ENCODE assay signal across 34 mouse cellular contexts in genomic region chr4:123160571-123160970, GRCm38 (mm10). TPM values are rescaled to one million over a fixed set of nuclear protein-coding genes. Genes with fewer than 3 reads are reported as not detected.
"Had no signal": no experiment of that assay in that cellular context is flagged by ENCODE, and none has a peak within 500 bp of the region (broad histone marks: within the 10 kb centered on the region; RNA-seq: fewer than 3 reads in every experiment).

No protein-coding gene starts in this region.

- H3K27me3 ChIP-seq: hindbrain, embryonic 15.5 days had no signal

- H3K9ac ChIP-seq: heart, embryonic 13.5 days; heart, embryonic 15.5 days; hindbrain, embryonic 13.5 days; hindbrain, embryonic 15.5 days; kidney, embryonic 15.5 days; limb, embryonic 12.5 days; liver, embryonic 13.5 days; liver, embryonic 15.5 days had no signal

- H3K9me3 ChIP-seq: heart, embryonic 13.5 days; heart, embryonic 15.5 days; hindbrain, embryonic 13.5 days; hindbrain, embryonic 15.5 days; kidney, embryonic 15.5 days; limb, embryonic 12.5 days; liver, embryonic 13.5 days; liver, embryonic 15.5 days had no signal

- ATAC-seq: hindbrain, postnatal 0 days; intestine, embryonic 16.5 days had no signal

- H3K36me3 ChIP-seq: heart, embryonic 13.5 days; heart, embryonic 15.5 days; hindbrain, embryonic 13.5 days; hindbrain, embryonic 15.5 days; kidney, embryonic 15.5 days; limb, embryonic 12.5 days; liver, embryonic 13.5 days; liver, embryonic 15.5 days had no signal

- H3K27ac ChIP-seq: gastrocnemius, adult 2 months; heart, adult 2 months; heart, embryonic 13.5 days; heart, embryonic 15.5 days; hindbrain, embryonic 13.5 days; hindbrain, embryonic 15.5 days; hindbrain, postnatal 0 days; kidney, embryonic 15.5 days; kidney, postnatal 0 days; limb, embryonic 12.5 days; liver, embryonic 13.5 days; liver, embryonic 15.5 days had no signal

- H3K4me3 ChIP-seq: gastrocnemius, adult 2 months; heart, adult 2 months; heart, embryonic 13.5 days; heart, embryonic 15.5 days; hindbrain, embryonic 13.5 days; hindbrain, embryonic 15.5 days; kidney, embryonic 15.5 days; limb, embryonic 12.5 days; liver, embryonic 13.5 days; liver, embryonic 15.5 days had no signal

- DNase-seq: gastrocnemius, adult 2 months; gastrocnemius, postnatal 10 days; gastrocnemius, postnatal 25 days; heart, adult 11 months; heart, adult 2 months; heart, postnatal 14 days; heart, postnatal 36 days; kidney, adult 11 months; kidney, adult 2 months; kidney, adult 9 months; kidney, postnatal 14 days; kidney, postnatal 36 days; layer of hippocampus, adult 9-11 months; layer of hippocampus, postnatal 36 days; liver; liver, embryonic 13.5 days had no signal

RNA-seq across cellular contexts. Expression of gene Hpcal4, which starts 22.5 kb away (rescaled TPM):
- total RNA-seq: hematopoietic stem cell, adult 5-6 weeks had no signal
- polyA plus RNA-seq: liver, embryonic 13.5 days; liver, embryonic 15.5 days had no signal

RNA-seq across cellular contexts. Expression of gene Nt5c1a, which starts 40.7 kb away (rescaled TPM):
- total RNA-seq: hematopoietic stem cell, adult 5-6 weeks had no signal
- polyA plus RNA-seq: hindbrain, embryonic 11.5 days; hindbrain, embryonic 13.5 days; intestine, embryonic 14.5 days; intestine, embryonic 16.5 days; limb, embryonic 12.5 days; liver, embryonic 11.5 days; liver, embryonic 13.5 days; liver, embryonic 15.5 days had no signal

RNA-seq across cellular contexts. Expression of gene Oxct2b, which starts 44.5 kb away (rescaled TPM):
- total RNA-seq: gastrocnemius, adult 2 months; gastrocnemius, postnatal 10 days; gastrocnemius, postnatal 25 days; heart, adult 2 months; heart, postnatal 14 days; heart, postnatal 36 days; hematopoietic stem cell, adult 5-6 weeks; layer of hippocampus, adult 18-20 months; layer of hippocampus, postnatal 36 days; left cerebral cortex, adult 18-20 months had no signal
- polyA plus RNA-seq: heart, embryonic 11.5 days; heart, embryonic 15.5 days; heart, postnatal 0 days; kidney, embryonic 15.5 days; limb, embryonic 12.5 days; liver, embryonic 11.5 days; liver, embryonic 13.5 days; liver, embryonic 15.5 days had no signal

RNA-seq across cellular contexts. Expression of gene Bmp8b, which starts 55.6 kb away (rescaled TPM):
- total RNA-seq: gastrocnemius, adult 2 months; gastrocnemius, postnatal 10 days; gastrocnemius, postnatal 25 days; heart, adult 2 months; heart, postnatal 14 days; heart, postnatal 36 days; hematopoietic stem cell, adult 5-6 weeks; layer of hippocampus, adult 18-20 months had no signal
- polyA plus RNA-seq: heart, adult 2 months; heart, embryonic 11.5 days; hindbrain, embryonic 11.5 days had no signal
